Mouse (Mus musculus) forebrain, postnatal 0 days (tissue): ENCODE measurements around the gene Rpl19. TPM values are rescaled to one million over a fixed set of nuclear protein-coding genes. Genes with fewer than 3 reads are reported as not detected.

Source experiments
- ATAC-seq: fragments of 200-750 bp; cut with Nextera tagmentation; 2 replicates; pipeline ENCODE4 v1.8.0; 2017; ENCODE audit warnings: mild to moderate bottlenecking, moderate library complexity
- DNase-seq: peaks from one replicate; pipeline ENCODE4 v3.0.0-alpha.2; 2015
- H3K27ac ChIP-seq: fragments of 300-500 bp; sonication (generic); 2 replicates; pipeline ENCODE4 v1.5.1; 2014; ENCODE audit warnings: low read depth, mild to moderate bottlenecking, antibody characterized with exemption, low read length, moderate library complexity, mixed read lengths
- H3K27me3 ChIP-seq: fragments of 300-500 bp; sonication (generic); 2 replicates; pipeline ENCODE4 v1.6.1; 2014; ENCODE audit warnings: mild to moderate bottlenecking, low read length, mixed read lengths; ENCODE audit not compliant: insufficient read depth
- H3K36me3 ChIP-seq: fragments of 300-500 bp; sonication (generic); 2 replicates; pipeline ENCODE4 v1.6.1; 2014; ENCODE audit warnings: mild to moderate bottlenecking, moderate library complexity; ENCODE audit not compliant: insufficient read depth
- H3K4me1 ChIP-seq: fragments of 300-500 bp; sonication (generic); 2 replicates; pipeline ENCODE4 v1.6.1; 2014; ENCODE audit warnings: antibody characterized with exemption; ENCODE audit not compliant: insufficient read depth
- H3K4me2 ChIP-seq: fragments of 300-500 bp; sonication (generic); 2 replicates; pipeline ENCODE4 v1.6.1; 2014; ENCODE audit warnings: low read depth, mild to moderate bottlenecking, moderate library complexity
- H3K4me3 ChIP-seq: fragments of 300-500 bp; sonication (generic); 2 replicates; pipeline ENCODE4 v1.5.1; 2014; ENCODE audit warnings: low read depth, low read length, mixed read lengths
- H3K9ac ChIP-seq: fragments of 300-500 bp; sonication (generic); 2 replicates; pipeline ENCODE4 v1.6.1; 2014; ENCODE audit warnings: mild to moderate bottlenecking
- H3K9me3 ChIP-seq: fragments of 300-500 bp; sonication (generic); 2 replicates; pipeline ENCODE4 v1.6.1; 2016; ENCODE audit warnings: low read length
- CTCF ChIP-seq: sonication (generic); IDR thresholded peaks from 2 replicates; pipeline ENCODE4 v1.5.1; 2016; ENCODE audit warnings: antibody characterized with exemption, control low read depth, low read depth
- WGBS: fragments of 180-500 bp; shearing (Covaris S2); extraction: QIAGEN DNeasy Blood & Tissue Kit; methylation state at CpG from one replicate; pipeline ENCODE4 v1.1.7; 2014; 5-methylcytosine and 5-hydroxymethylcytosine counted together
- microRNA-seq, 2 experiments: library from miRNA; unstranded; fragments of <30 nt; microRNA quantifications; one replicate each; pipeline ENCODE4; 2016
- polyA plus RNA-seq: library from polyadenylated mRNA; unstranded; fragments of >200 nt; fragmentation: Nextera tagmentation; extraction: Ambion mirVana; gene quantifications from 2 replicates; pipeline ENCODE4 v1.2.1, GENCODE M21; 2015
- total RNA-seq: library from RNA; depleted of rRNA; stranded (reverse); fragments of >200 nt; gene quantifications from 2 replicates; pipeline ENCODE4 v1.2.3, GENCODE M21; 2014; rRNA removed

Gene Rpl19
- total and polyA plus RNA-seq, 2 experiments from 2014 or later: 687 to 793 TPM

GRCm38 (mm10) chr11:98061441-98061840 lies 34.9 kb downstream of the Rpl19 start:
- Histone ChIP-seq H3K4me3 (no peak overlapping the region), H3K36me3 (no peaks in the 10 kb centered on the region), H3K27me3 (0 out of 2 replicates have a peak, but pooled peaks cover 3% of the 10 kb centered on the region), H3K4me2 (no peak overlapping the region), H3K4me1 (no peaks in the 10 kb centered on the region), H3K9ac (no peak overlapping the region), H3K27ac (no peak overlapping the region), H3K9me3 (no peaks in the 10 kb centered on the region)
- DNase-seq (no peak), ATAC-seq (no peak)
- TF ChIP-seq CTCF: no peak
- WGBS: 75% methylated on average over 3 of the region's 3 CpGs

- no peak for TF ChIP-seq CTCF
- Histone ChIP-seq H3K36me3 (no peaks in the 10 kb centered on the region), H3K4me2 (no peak overlapping the region), H3K4me1 (no peaks in the 10 kb centered on the region), H3K9ac (no peak overlapping the region), H3K9me3 (no peaks in the 10 kb centered on the region), H3K27ac (no peak overlapping the region), H3K4me3 (no peak overlapping the region), H3K27me3 (0 out of 2 replicates have a peak, but pooled peaks cover 3% of the 10 kb centered on the region)
- WGBS: 50% methylated on average over 6 of the region's 6 CpGs
- DNase-seq (peak; percentile 57), ATAC-seq (no peak)
Observed at GRCm38 (mm10) chr11:98061904-98062562, 35.5 kb downstream of the Rpl19 start.

DNA sequence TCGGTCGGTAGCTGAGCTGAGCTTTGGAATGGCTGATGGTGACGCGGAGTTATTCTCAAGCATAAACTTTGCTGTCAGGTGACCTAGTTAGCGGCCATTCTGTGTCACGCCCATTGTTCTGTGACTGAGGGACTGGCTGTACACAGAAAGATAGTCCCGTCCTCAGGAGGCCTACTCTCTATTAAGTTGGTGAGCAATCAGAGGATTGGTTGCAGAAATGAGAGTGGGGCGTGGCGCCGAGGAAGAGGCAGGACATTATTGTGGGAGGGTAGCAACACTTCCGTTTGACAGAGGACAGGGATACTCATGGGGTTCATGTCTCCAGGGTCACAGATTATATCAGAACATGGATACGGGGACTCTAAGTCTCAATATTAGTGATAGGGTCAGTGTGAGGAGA lies 39.7 kb downstream of the Rpl19 start:
- Histone ChIP-seq H3K4me3 (no peak overlapping the region), H3K4me1 (no peaks in the 10 kb centered on the region), H3K9ac (no peak overlapping the region), H3K9me3 (no peaks in the 10 kb centered on the region), H3K27ac (no peak overlapping the region), H3K4me2 (no peak overlapping the region), H3K36me3 (no peaks in the 10 kb centered on the region), H3K27me3 (no peaks in the 10 kb centered on the region)
- no peak for TF ChIP-seq CTCF
- ATAC-seq: no peak
- DNase-seq: no peak
- WGBS: 94% methylated on average over 12 of the region's 12 CpGs

GRCm38 (mm10) chr11:98067255-98067654 lies 40.7 kb downstream of the Rpl19 start:
- no peak for TF ChIP-seq CTCF
- Histone ChIP-seq H3K4me2 (no peak overlapping the region), H3K27ac (no peak overlapping the region), H3K9me3 (no peaks in the 10 kb centered on the region), H3K9ac (no peak overlapping the region), H3K36me3 (no peaks in the 10 kb centered on the region), H3K4me1 (no peaks in the 10 kb centered on the region), H3K27me3 (no peaks in the 10 kb centered on the region), H3K4me3 (no peak overlapping the region)
- DNase-seq (no peak), ATAC-seq (no peak)
- 97% methylated on average over 21 of the region's 21 CpGs for WGBS

DNA sequence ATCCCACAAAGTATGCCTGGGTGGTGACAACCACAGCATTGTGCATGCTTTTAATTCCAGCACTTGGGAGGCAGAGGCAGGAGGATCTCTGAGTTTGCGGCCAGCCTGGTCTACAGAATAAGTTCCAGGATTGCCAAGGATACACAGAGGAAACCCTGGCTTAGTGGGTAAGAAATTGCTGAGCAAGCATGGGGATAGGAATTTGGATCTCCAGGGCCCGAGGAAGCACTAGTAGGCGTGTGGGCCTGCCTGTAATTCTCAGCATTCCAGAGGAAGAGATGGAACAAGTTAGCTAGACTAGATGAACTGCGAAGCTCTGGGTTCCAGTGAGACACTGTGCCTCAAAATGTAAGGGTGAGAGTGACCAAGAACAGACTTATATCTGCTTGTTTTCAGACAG lies 46.9 kb downstream of the Rpl19 start:
- ATAC-seq (no peak), DNase-seq (no peak)
- H3K4me3 ChIP-seq: no peak overlapping the region
- H3K9ac ChIP-seq: no peak overlapping the region
- TF ChIP-seq CTCF: no peak
- H3K27me3 ChIP-seq: no peaks in the 10 kb centered on the region
- 91% methylated on average over 4 of the region's 4 CpGs for WGBS
- no peaks in the 10 kb centered on the region for H3K9me3 ChIP-seq
- H3K4me1 ChIP-seq: 0 out of 2 replicates have a peak, but pooled peaks cover 5% of the 10 kb centered on the region
- H3K4me2 ChIP-seq: no peak overlapping the region
- H3K27ac ChIP-seq: no peak overlapping the region
- H3K36me3 ChIP-seq: no peaks in the 10 kb centered on the region

DNA sequence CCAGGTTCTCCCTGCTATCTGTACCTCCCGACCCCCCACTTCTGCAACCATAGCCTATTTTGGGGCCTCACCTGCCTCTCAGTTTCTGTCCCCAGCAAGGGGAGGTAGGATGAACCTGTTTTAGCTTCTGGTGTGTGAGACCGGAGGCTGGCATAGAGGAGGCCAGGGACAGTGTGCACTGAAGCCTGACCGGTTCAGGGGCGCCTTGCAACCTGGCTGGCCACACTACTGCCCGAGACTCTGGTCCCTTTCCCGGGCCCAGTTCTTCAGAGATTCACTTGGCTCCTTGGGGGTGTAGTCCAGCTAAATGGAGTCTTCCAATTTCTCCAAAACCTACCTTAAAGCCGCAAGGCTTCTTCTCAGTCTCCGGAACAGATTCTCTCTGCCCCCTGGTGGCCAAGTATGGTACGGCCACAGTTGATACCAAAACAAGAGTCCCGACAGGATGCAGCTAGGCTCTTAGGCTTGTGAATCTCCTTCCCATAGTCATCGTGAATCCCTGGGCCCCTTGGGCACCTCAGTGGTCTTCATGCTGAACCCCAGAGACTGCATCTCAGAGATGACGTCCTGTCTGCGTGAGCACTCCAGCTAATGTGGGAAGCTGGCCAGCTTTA lies 48.8 kb downstream of the Rpl19 start:
- TF ChIP-seq CTCF: peak; percentile 94
- DNase-seq: peak; percentile 94

GRCm38 (mm10) chr11:98077086-98077485 lies 50.6 kb downstream of the Rpl19 start:
- Histone ChIP-seq H3K27ac (no peak overlapping the region), H3K9me3 (no peaks in the 10 kb centered on the region), H3K4me3 (no peak overlapping the region), H3K27me3 (no peaks in the 10 kb centered on the region), H3K4me1 (0 out of 2 replicates have a peak, but pooled peaks cover 5% of the 10 kb centered on the region), H3K9ac (no peak overlapping the region), H3K4me2 (no peak overlapping the region), H3K36me3 (peaks cover 4% of the 10 kb centered on the region; the same call in 1 of the 2 replicates)
- 83% methylated on average over 8 of the region's 8 CpGs for WGBS
- ATAC-seq (no peak), DNase-seq (no peak)
- no peak for TF ChIP-seq CTCF

More for the DNA sequence above, 48.8 kb downstream of the Rpl19 start:
- no peaks in the 10 kb centered on the region for H3K36me3 ChIP-seq
- H3K27ac ChIP-seq: no peak overlapping the region
- no peak overlapping the region for H3K4me2 ChIP-seq
- H3K9ac ChIP-seq: no peak overlapping the region
- no peak overlapping the region for H3K4me3 ChIP-seq
- H3K4me1 ChIP-seq: 0 out of 2 replicates have a peak, but pooled peaks cover 5% of the 10 kb centered on the region
- no peaks in the 10 kb centered on the region for H3K9me3 ChIP-seq
- ATAC-seq: peak; percentile 70
- H3K27me3 ChIP-seq: no peaks in the 10 kb centered on the region
- 21% methylated on average over 13 of the region's 13 CpGs for WGBS

Small RNA genes lying within 50 kb of the gene (microRNA-seq; reads per million reads assigned to microRNA genes)
- 0 reads per million in 2 experiments for gene Gm27597

Other genes with a start within 250 kb of the Rpl19 start
- 310 and 470 TPM in 2 replicates for gene Rpl23, start 244.3 kb upstream of the Rpl19 start, total RNA-seq
- gene Rpl23, start 244.3 kb upstream of the Rpl19 start, polyA plus RNA-seq: 346 and 490 TPM in 2 replicates
- 142 and 153 TPM in 2 replicates for gene Lasp1, start 227.7 kb upstream of the Rpl19 start, total RNA-seq
- 117 and 152 TPM in 2 replicates for gene Lasp1, start 227.7 kb upstream of the Rpl19 start, polyA plus RNA-seq
- gene B230217C12Rik, start 185.9 kb upstream of the Rpl19 start, total RNA-seq: 21.0 and 24.8 TPM in 2 replicates
- gene B230217C12Rik, start 185.9 kb upstream of the Rpl19 start, polyA plus RNA-seq: 28.6 and 31.5 TPM in 2 replicates
- gene Fbxo47, start 142.6 kb upstream of the Rpl19 start, total RNA-seq: 1.3 and 1.8 TPM in 2 replicates
- 0.43 and 0.58 TPM in 2 replicates for gene Fbxo47, start 142.6 kb upstream of the Rpl19 start, polyA plus RNA-seq
- gene Plxdc1, start 40.3 kb upstream of the Rpl19 start, total RNA-seq: 0.54 and 1.5 TPM in 2 replicates
- 1.6 and 3.5 TPM in 2 replicates for gene Plxdc1, start 40.3 kb upstream of the Rpl19 start, polyA plus RNA-seq
- gene Arl5c, start 30.5 kb upstream of the Rpl19 start, total RNA-seq: 3.7 and 5.2 TPM in 2 replicates
- 3.0 and 4.2 TPM in 2 replicates for gene Arl5c, start 30.5 kb upstream of the Rpl19 start, polyA plus RNA-seq
- gene Cacnb1, start 3.7 kb upstream of the Rpl19 start, total RNA-seq: 64.1 and 76.4 TPM in 2 replicates
- gene Cacnb1, start 3.7 kb upstream of the Rpl19 start, polyA plus RNA-seq: 49.4 and 57.2 TPM in 2 replicates
- 2.8 and 3.8 TPM in 2 replicates for gene Stac2, start 26.8 kb downstream of the Rpl19 start, total RNA-seq
- gene Stac2, start 26.8 kb downstream of the Rpl19 start, polyA plus RNA-seq: 2.0 and 2.1 TPM in 2 replicates
- 22.9 and 23.4 TPM in 2 replicates for gene Fbxl20, start 123.7 kb downstream of the Rpl19 start, total RNA-seq
- gene Fbxl20, start 123.7 kb downstream of the Rpl19 start, polyA plus RNA-seq: 9.1 and 12.5 TPM in 2 replicates
- gene Med1, start 166.6 kb downstream of the Rpl19 start, total RNA-seq: 30.2 and 35.5 TPM in 2 replicates
- 44.9 and 56.4 TPM in 2 replicates for gene Med1, start 166.6 kb downstream of the Rpl19 start, polyA plus RNA-seq
- gene Cdk12, start 176.3 kb downstream of the Rpl19 start, total RNA-seq: 35.5 and 36.0 TPM in 2 replicates
- 2.8 and 4.5 TPM in 2 replicates for gene Cdk12, start 176.3 kb downstream of the Rpl19 start, polyA plus RNA-seq